Mouse (Mus musculus): ENCODE results near the gene Mttp. TPM values are rescaled to one million over a fixed set of nuclear protein-coding genes. Genes with fewer than 3 reads are reported as not detected.

The Mttp gene
- polyA plus RNA-seq, 1 experiment: 1.2 TPM

DNA sequence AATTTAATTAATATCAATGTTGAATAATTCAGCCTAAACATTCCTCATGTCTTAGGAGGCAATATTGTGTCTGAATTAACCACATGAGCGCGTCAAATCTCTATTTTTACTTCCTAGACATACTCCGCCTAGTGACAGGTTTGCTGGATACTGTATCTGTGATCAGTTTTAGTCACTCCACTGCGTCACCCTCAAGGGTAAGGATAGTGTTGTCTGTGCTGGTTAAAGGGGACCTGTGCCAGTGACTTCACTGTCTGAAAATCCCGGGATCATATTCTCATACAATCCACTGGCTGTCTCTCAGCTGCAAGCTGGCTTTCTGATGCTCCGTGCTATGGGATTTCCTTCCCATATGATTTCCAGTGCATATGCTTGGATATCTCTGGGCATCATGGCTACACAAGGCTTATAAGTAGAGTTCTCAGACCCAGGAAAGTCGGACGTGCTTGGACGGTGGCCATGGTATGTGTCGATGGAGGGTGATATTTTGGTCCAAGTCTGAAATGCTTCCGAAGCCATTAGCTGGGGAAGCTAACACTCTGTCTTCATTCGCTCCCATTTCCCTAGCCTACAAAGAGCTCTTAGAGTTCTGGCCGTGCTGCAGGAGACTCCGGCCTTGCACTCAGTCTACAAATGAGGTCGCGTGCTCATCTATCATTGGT lies 25.2 kb downstream of the Mttp start:
- Histone ChIP-seq H3K79me3 (ENCODE audit: low read depth) (no peaks in the 10 kb centered on the region), H3K36me3 (ENCODE audit: control insufficient read depth, insufficient read depth) (no peaks in the 10 kb centered on the region), H3K79me2 (ENCODE audit: control insufficient read depth, insufficient read depth) (no peaks in the 10 kb centered on the region), H3K27me3 (ENCODE audit: control insufficient read depth, insufficient read depth, insufficient read length) (no peaks in the 10 kb centered on the region), H3ac (ENCODE audit: control insufficient read depth, insufficient read length, low read depth) (no peak overlapping the region), H3K4me3 (ENCODE audit: insufficient read depth, poor library complexity, severe bottlenecking) (no peak overlapping the region)
- peak; percentile 23 for TF ChIP-seq MYOD1 (IDR thresholded peaks at IDR 0.05; ENCODE audit: control insufficient read depth, insufficient read length, low read depth)
- TF ChIP-seq USF1 (IDR thresholded peaks at IDR 0.05; ENCODE audit: low read depth): no peak
- no peak for TF ChIP-seq CEBPB (IDR thresholded peaks at IDR 0.05; ENCODE audit: low read depth)
- no peak for TF ChIP-seq CTCF (IDR thresholded peaks at IDR 0.05; ENCODE audit: control insufficient read depth, insufficient read depth, insufficient read length)

DNA sequence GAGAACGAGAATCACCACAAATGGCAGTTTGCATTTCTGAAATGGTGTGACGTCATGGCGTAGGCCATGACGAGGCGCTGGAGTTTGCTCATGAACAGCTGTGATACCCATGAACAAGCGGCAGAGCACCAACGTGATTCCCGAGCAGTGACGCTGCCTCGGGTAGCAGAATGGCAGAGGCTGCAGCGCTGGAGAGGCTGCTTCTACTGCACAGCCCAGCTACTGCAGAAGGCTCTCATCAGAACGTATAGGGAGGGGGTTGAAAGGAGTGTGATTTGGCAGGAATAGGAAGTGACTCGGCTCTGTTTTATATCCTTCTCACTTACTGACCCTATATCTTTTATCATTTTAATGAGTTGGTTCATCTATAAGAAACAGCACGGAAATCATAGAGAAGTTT lies 25.9 kb downstream of the Mttp start:
- Histone ChIP-seq H3K79me3 (ENCODE audit: low read depth) (no peaks in the 10 kb centered on the region), H3K4me3 (ENCODE audit: insufficient read depth, poor library complexity, severe bottlenecking) (no peak overlapping the region), H3ac (ENCODE audit: control insufficient read depth, insufficient read length, low read depth) (no peak overlapping the region), H3K27me3 (ENCODE audit: control insufficient read depth, insufficient read depth, insufficient read length) (no peaks in the 10 kb centered on the region), H3K79me2 (ENCODE audit: control insufficient read depth, insufficient read depth) (no peaks in the 10 kb centered on the region), H3K36me3 (ENCODE audit: control insufficient read depth, insufficient read depth) (no peaks in the 10 kb centered on the region)
- TF ChIP-seq CEBPB (IDR thresholded peaks at IDR 0.05; ENCODE audit: low read depth) (no peak), FOSL1 (IDR thresholded peaks at IDR 0.05; ENCODE audit: insufficient read depth, low read length, poor library complexity, severe bottlenecking) (no peak)

DNA sequence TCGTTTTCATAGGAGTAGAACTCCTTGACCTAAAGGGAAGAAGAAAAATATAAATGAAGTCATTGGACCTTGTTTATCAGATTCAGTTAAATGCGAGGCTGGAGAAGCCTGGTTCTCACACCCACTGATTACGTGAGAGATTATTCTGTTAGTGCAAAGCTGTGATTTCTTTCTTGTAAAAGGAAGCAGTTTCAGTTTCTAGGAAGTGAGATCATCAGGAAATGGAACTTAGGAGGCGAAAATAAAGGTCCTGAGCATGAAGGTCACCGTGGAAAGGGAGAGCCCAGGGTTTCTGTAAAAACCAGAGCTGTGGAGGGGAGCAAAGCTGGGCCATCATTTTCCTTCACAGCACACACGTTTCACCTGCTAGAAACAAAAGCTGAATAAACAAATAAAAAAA lies 26.4 kb downstream of the Mttp start:
- Histone ChIP-seq H3K27me3 (ENCODE audit: control insufficient read depth, insufficient read depth, insufficient read length) (no peaks in the 10 kb centered on the region), H3K4me3 (ENCODE audit: insufficient read depth, poor library complexity, severe bottlenecking) (no peak overlapping the region), H3K79me3 (ENCODE audit: low read depth) (no peaks in the 10 kb centered on the region), H3K36me3 (ENCODE audit: control insufficient read depth, insufficient read depth) (no peaks in the 10 kb centered on the region), H3K79me2 (ENCODE audit: control insufficient read depth, insufficient read depth) (no peaks in the 10 kb centered on the region), H3ac (ENCODE audit: control insufficient read depth, insufficient read length, low read depth) (no peak overlapping the region)
- TF ChIP-seq USF1 (IDR thresholded peaks at IDR 0.05; ENCODE audit: low read depth) (no peak), CEBPB (IDR thresholded peaks at IDR 0.05; ENCODE audit: low read depth) (no peak), CTCF (IDR thresholded peaks at IDR 0.05; ENCODE audit: control insufficient read depth, insufficient read depth, insufficient read length) (no peak), MYOD1 (IDR thresholded peaks at IDR 0.05; ENCODE audit: control insufficient read depth, insufficient read length, low read depth) (no peak), MYOG (IDR thresholded peaks at IDR 0.05; ENCODE audit: control insufficient read depth, extremely low read depth, insufficient read length) (no peak), FOSL1 (IDR thresholded peaks at IDR 0.05; ENCODE audit: insufficient read depth, low read length, poor library complexity, severe bottlenecking) (no peak), MAX (IDR thresholded peaks at IDR 0.05) (no peak)

DNA sequence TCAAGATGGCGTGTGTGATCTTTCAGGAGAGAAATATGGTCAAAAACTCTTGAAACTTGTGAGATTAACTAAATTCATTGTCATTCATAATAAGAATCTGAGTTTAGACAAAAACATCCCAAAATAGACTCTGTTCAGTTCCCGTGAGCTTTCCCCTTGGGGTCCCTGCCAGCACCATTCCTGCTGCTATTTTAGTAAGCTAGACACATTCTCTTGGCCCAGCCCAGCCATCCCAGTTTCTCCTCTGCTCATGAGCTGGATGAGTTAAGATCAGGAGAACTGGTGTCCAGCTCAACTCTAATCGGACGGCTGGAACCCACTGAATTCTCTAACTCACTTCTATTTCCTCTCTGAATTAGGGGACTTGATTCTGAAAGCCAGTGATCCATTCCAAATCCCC lies 27.9 kb downstream of the Mttp start:
- Histone ChIP-seq H3K4me3 (ENCODE audit: insufficient read depth, poor library complexity, severe bottlenecking) (no peak overlapping the region), H3K79me2 (ENCODE audit: control insufficient read depth, insufficient read depth) (no peaks in the 10 kb centered on the region), H3K36me3 (ENCODE audit: control insufficient read depth, insufficient read depth) (no peaks in the 10 kb centered on the region), H3K27me3 (ENCODE audit: control insufficient read depth, insufficient read depth, insufficient read length) (no peaks in the 10 kb centered on the region), H3K79me3 (ENCODE audit: low read depth) (no peaks in the 10 kb centered on the region), H3ac (ENCODE audit: control insufficient read depth, insufficient read length, low read depth) (no peak overlapping the region)
- TF ChIP-seq MYOG (IDR thresholded peaks at IDR 0.05; ENCODE audit: control insufficient read depth, extremely low read depth, insufficient read length): no peak
- no peak for TF ChIP-seq USF1 (IDR thresholded peaks at IDR 0.05; ENCODE audit: low read depth)
- TF ChIP-seq MAX (IDR thresholded peaks at IDR 0.05): no peak
- TF ChIP-seq FOSL1 (IDR thresholded peaks at IDR 0.05; ENCODE audit: insufficient read depth, low read length, poor library complexity, severe bottlenecking): no peak
- TF ChIP-seq CTCF (IDR thresholded peaks at IDR 0.05; ENCODE audit: control insufficient read depth, insufficient read depth, insufficient read length): no peak
- TF ChIP-seq CEBPB (IDR thresholded peaks at IDR 0.05; ENCODE audit: low read depth): no peak
- no peak for TF ChIP-seq MYOD1 (IDR thresholded peaks at IDR 0.05; ENCODE audit: control insufficient read depth, insufficient read length, low read depth)

DNA sequence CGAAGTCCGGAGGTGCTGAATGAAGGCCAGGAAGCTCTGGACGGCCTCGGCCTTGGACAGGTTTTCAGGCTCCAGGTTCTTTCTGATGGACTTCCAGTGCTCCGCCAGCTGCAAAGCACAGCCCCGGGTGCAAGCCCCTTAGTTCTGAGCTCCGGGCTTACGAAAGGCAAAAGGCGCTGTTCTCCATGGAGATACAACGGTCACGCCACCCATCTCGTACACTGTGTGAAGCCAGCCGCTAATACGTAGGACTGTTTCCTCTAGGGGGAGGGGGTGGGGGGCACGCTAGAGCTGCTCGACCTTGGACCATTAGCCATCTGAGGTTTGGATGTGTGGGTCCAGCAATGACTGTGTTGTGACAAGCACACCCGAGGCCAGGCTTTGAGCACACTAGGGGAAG lies 30.7 kb downstream of the Mttp start:
- no peak overlapping the region for H3K4me3 ChIP-seq (ENCODE audit: insufficient read depth, poor library complexity, severe bottlenecking)
- H3ac ChIP-seq (ENCODE audit: control insufficient read depth, insufficient read length, low read depth): no peak overlapping the region

More for the DNA sequence above, 30.7 kb downstream of the Mttp start:
- Histone ChIP-seq H3K27me3 (ENCODE audit: control insufficient read depth, insufficient read depth, insufficient read length) (no peaks in the 10 kb centered on the region), H3K79me3 (ENCODE audit: low read depth) (no peaks in the 10 kb centered on the region), H3K79me2 (ENCODE audit: control insufficient read depth, insufficient read depth) (no peaks in the 10 kb centered on the region), H3K36me3 (ENCODE audit: control insufficient read depth, insufficient read depth) (no peaks in the 10 kb centered on the region)
- TF ChIP-seq FOSL1 (IDR thresholded peaks at IDR 0.05; ENCODE audit: insufficient read depth, low read length, poor library complexity, severe bottlenecking): no peak
- TF ChIP-seq MYOG (IDR thresholded peaks at IDR 0.05; ENCODE audit: control insufficient read depth, extremely low read depth, insufficient read length): no peak
- TF ChIP-seq CEBPB (IDR thresholded peaks at IDR 0.05; ENCODE audit: low read depth): no peak
- TF ChIP-seq MAX (IDR thresholded peaks at IDR 0.05): no peak
- no peak for TF ChIP-seq USF1 (IDR thresholded peaks at IDR 0.05; ENCODE audit: low read depth)
- TF ChIP-seq CTCF (IDR thresholded peaks at IDR 0.05; ENCODE audit: control insufficient read depth, insufficient read depth, insufficient read length): no peak
- no peak for TF ChIP-seq MYOD1 (IDR thresholded peaks at IDR 0.05; ENCODE audit: control insufficient read depth, insufficient read length, low read depth)
